Mouse (Mus musculus) kidney, postnatal 36 days (tissue): ENCODE measurements at regions not wholly inside any gene's neighbourhood (a gene's known extent, or its start where the extent isn't known, plus 50 kb on each side); places are given as distances from the start of the nearest gene placed in this dataset.
"Not testable (repeated sequence)": the region's sequence is repeated elsewhere in the genome, so short reads cannot be mapped to it uniquely, and the experiment has no call there.

Source experiments
- DNase-seq, 2 experiments: peaks; one replicate each; pipeline ENCODE4 v3.0.0; 2021 to 2022; ENCODE audit warnings: mixed read lengths in 2 of 2

- no peak for DNase-seq
Measured at GRCm38 (mm10) chr3:152040751-152041150, 125.3 kb downstream of the Gipc2 start.

GRCm38 (mm10) chr3:152036819-152037218 is 129.2 kb downstream of the Gipc2 start:
- not testable (repeated sequence) for DNase-seq

- DNase-seq: no peak
Measured at GRCm38 (mm10) chr3:152035416-152035815, 130.6 kb downstream of the Gipc2 start.

- DNase-seq: no peak
Measured at GRCm38 (mm10) chr3:152034686-152035085, 131.3 kb downstream of the Gipc2 start.

- no peak for DNase-seq
Measured at GRCm38 (mm10) chr3:152034221-152034620, 131.8 kb downstream of the Gipc2 start.

- DNase-seq: no peak
Measured at GRCm38 (mm10) chr3:152032663-152033318, 133.2 kb downstream of the Gipc2 start.

- no peak for DNase-seq
Measured at GRCm38 (mm10) chr3:152028695-152029094, 137.3 kb downstream of the Gipc2 start.

GRCm38 (mm10) chr3:152026034-152026433 is 140.0 kb downstream of the Gipc2 start:
- DNase-seq: no peak

GRCm38 (mm10) chr3:152025122-152025521 is 140.9 kb downstream of the Gipc2 start:
- DNase-seq: no peak

GRCm38 (mm10) chr3:152006747-152007146 is 159.3 kb downstream of the Gipc2 start:
- no peak for DNase-seq

- no peak for DNase-seq
Measured at GRCm38 (mm10) chr3:152005366-152006025, 160.5 kb downstream of the Gipc2 start.

- no peak for DNase-seq
Measured at GRCm38 (mm10) chr3:152004411-152004955, 161.5 kb downstream of the Gipc2 start.

GRCm38 (mm10) chr3:151997534-151998107 is 160.2 kb upstream of the Ptgfr start:
- DNase-seq: no peak

- DNase-seq: no peak
Measured at GRCm38 (mm10) chr3:151997111-151997510, 159.7 kb upstream of the Ptgfr start.

GRCm38 (mm10) chr3:151988221-151988620 is 150.8 kb upstream of the Ptgfr start:
- DNase-seq: no peak

- DNase-seq: no peak
Measured at GRCm38 (mm10) chr3:151978136-151978535, 140.7 kb upstream of the Ptgfr start.

GRCm38 (mm10) chr3:151977651-151978050 is 140.2 kb upstream of the Ptgfr start:
- DNase-seq: no peak

GRCm38 (mm10) chr3:151949865-151950264 is 112.4 kb upstream of the Ptgfr start:
- DNase-seq: no peak

- no peak for DNase-seq
Measured at GRCm38 (mm10) chr3:151948015-151948645, 110.7 kb upstream of the Ptgfr start.

- DNase-seq: no peak
Measured at GRCm38 (mm10) chr3:151945916-151946315, 108.5 kb upstream of the Ptgfr start.

GRCm38 (mm10) chr3:151943542-151943941 is 106.1 kb upstream of the Ptgfr start:
- DNase-seq: no peak

GRCm38 (mm10) chr3:151938472-151939029 is 101.1 kb upstream of the Ptgfr start:
- DNase-seq: no peak

GRCm38 (mm10) chr3:151931656-151932055 is 94.2 kb upstream of the Ptgfr start:
- DNase-seq: no peak
